12 mouse cellular contexts compared by ENCODE assay signal in the genomic region with DNA sequence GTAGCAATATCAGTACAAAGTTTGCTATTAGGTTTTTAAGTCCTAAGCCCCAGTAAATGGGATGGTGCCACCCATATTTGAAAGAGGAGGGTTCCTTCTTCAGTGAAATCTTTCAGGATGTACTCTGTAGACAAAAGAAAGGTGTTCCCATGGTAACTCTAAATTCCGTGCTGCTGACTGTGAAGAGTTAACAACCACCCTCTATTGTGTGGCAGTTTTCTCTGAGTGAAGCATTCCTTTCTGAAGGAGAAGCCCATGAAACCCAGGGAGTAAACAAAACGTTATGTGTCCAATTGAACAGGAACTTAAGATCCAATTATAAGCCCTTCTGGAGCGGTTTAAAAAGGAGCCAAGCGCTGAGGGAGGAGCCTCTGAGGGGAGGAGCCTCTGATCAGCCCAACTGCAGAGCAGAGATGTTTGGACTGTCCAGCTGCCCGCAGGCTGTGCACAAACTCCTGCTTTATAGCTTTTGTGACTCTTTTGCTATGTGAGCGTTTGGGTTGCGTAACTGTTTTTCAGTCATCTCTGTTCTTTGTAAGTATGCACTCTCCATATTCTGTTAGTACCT.
DNase-seq lines count a peak whose midpoint lies in the region; ATAC-seq lines count a peak whose summit lies in the region.
"Had no signal": no experiment of that assay in that cellular context is flagged by ENCODE, and none has a peak within 500 bp of the region (broad histone marks: within the 10 kb centered on the region; RNA-seq: fewer than 3 reads in every experiment).

No protein-coding gene starts in this region.

- 32% methylated on average over 7 of the region's 7 CpGs for WGBS in midbrain, embryonic 13.5 days

- H3K36me3 ChIP-seq in midbrain, embryonic 13.5 days, result no peaks in the 10 kb centered on the region

- no peaks in the 10 kb centered on the region for H3K9me3 ChIP-seq in midbrain, embryonic 13.5 days

- H3K4me1 ChIP-seq in midbrain, embryonic 13.5 days (replicated peaks), result no peaks in the 10 kb centered on the region

- H3K4me2 ChIP-seq in midbrain, embryonic 13.5 days (replicated peaks), result no peak overlapping the region

- ATAC-seq in midbrain, embryonic 13.5 days, result peak; percentile 56; the same call in 1 of the 2 replicates
- ATAC-seq: hindbrain, embryonic 16.5 days had no signal

- H3K27ac ChIP-seq in midbrain, embryonic 13.5 days, result no peak overlapping the region
- H3K27ac ChIP-seq: macrophage had no signal

- no peak overlapping the region for H3K4me3 ChIP-seq in midbrain, embryonic 13.5 days (replicated peaks)

- DNase-seq in R1 (ENCODE audit: low read depth, low spot score), result peak; percentile 76
- DNase-seq in embryo, embryonic 10.5 days (ENCODE audit: low spot score), result peak; percentile 34
- DNase-seq in forelimb bud, embryonic 11.5 days (ENCODE audit: low read depth, low spot score), result peak; percentile 8
- DNase-seq in spleen, postnatal 36 days (ENCODE audit: low spot score in 2 of 2), result no peak
- DNase-seq in left cerebral cortex, adult 9 months (ENCODE audit: low spot score in 2 of 2), result no peak
- DNase-seq in heart, postnatal 4 days, result no peak
- DNase-seq: adrenal gland, postnatal 10 days; cerebellum, adult 2 months; thymus, postnatal 25 days had no signal

- H3K27me3 ChIP-seq in midbrain, embryonic 13.5 days, result no peaks in the 10 kb centered on the region

- H3K9ac ChIP-seq in midbrain, embryonic 13.5 days (replicated peaks), result no peak overlapping the region

Comparison
In these comparisons a context has a peak if more than half of its experiments do, and no peak if none do; other contexts are left out.
1. DNase-seq: peak in R1 (single experiment), embryo, embryonic 10.5 days (single experiment) and forelimb bud, embryonic 11.5 days (single experiment); none in spleen, postnatal 36 days (0 of 2), left cerebral cortex, adult 9 months (0 of 2) and heart, postnatal 4 days (single experiment).